Mouse (Mus musculus): ENCODE data around the gene Cep128. TPM values are rescaled to one million over a fixed set of nuclear protein-coding genes. Genes with fewer than 3 reads are reported as not detected.
"Not testable (repeated sequence)": the region's sequence is repeated elsewhere in the genome, so short reads cannot be mapped to it uniquely, and the experiment has no call there.

Gene Cep128
- polyA plus RNA-seq, 1 experiment from 2014 or later, result 9.3 TPM

GRCm38 (mm10) chr12:90976406-90976805, 407.8 kb downstream of the Cep128 start:
- not testable (repeated sequence) for H3K9ac ChIP-seq (ENCODE audit: low read length); H3K4me2 ChIP-seq (ENCODE audit: low read length); H3K36me3 ChIP-seq (ENCODE audit: control insufficient read depth, insufficient read depth, low read length); H3K27me3 ChIP-seq (replicated peaks; ENCODE audit: control insufficient read depth, insufficient read depth, low read length); H3K4me3 ChIP-seq (ENCODE audit: low read depth, low read length); H3K9me3 ChIP-seq (ENCODE audit: control insufficient read depth, low read length); H3K4me1 ChIP-seq (replicated peaks; ENCODE audit: control insufficient read depth, insufficient read depth, low read length); H3K27ac ChIP-seq (ENCODE audit: low read depth); ATAC-seq (replicated peaks; ENCODE audit: low FRiP score, low TSS enrichment, low read depth); DNase-seq (ENCODE audit: low spot score)
- 89% methylated on average over 9 of the region's 9 CpGs for WGBS

GRCm38 (mm10) chr12:90975429-90975828, 408.8 kb downstream of the Cep128 start:
- no peak overlapping the region for H3K9ac ChIP-seq (ENCODE audit: low read length)
- WGBS, result 26% methylated on average over 2 of the region's 2 CpGs
- H3K4me3 ChIP-seq (ENCODE audit: low read depth, low read length), result no peak overlapping the region
- no peaks in the 10 kb centered on the region for H3K9me3 ChIP-seq (ENCODE audit: control insufficient read depth, low read length)
- no peak for DNase-seq (ENCODE audit: low spot score)
- no peak overlapping the region for H3K27ac ChIP-seq (ENCODE audit: low read depth)
- no peaks in the 10 kb centered on the region for H3K27me3 ChIP-seq (replicated peaks; ENCODE audit: control insufficient read depth, insufficient read depth, low read length)
- no peak overlapping the region for H3K4me2 ChIP-seq (ENCODE audit: low read length)
- no peaks in the 10 kb centered on the region for H3K36me3 ChIP-seq (ENCODE audit: control insufficient read depth, insufficient read depth, low read length)
- H3K4me1 ChIP-seq (replicated peaks; ENCODE audit: control insufficient read depth, insufficient read depth, low read length), result no peaks in the 10 kb centered on the region
- no peak for ATAC-seq (replicated peaks; ENCODE audit: low FRiP score, low TSS enrichment, low read depth)

- H3K4me2 ChIP-seq (ENCODE audit: low read length), result no peak overlapping the region
- H3K27ac ChIP-seq (ENCODE audit: low read depth), result no peak overlapping the region
- no peaks in the 10 kb centered on the region for H3K36me3 ChIP-seq (ENCODE audit: control insufficient read depth, insufficient read depth, low read length)
- no peaks in the 10 kb centered on the region for H3K27me3 ChIP-seq (replicated peaks; ENCODE audit: control insufficient read depth, insufficient read depth, low read length)
- H3K9ac ChIP-seq (ENCODE audit: low read length), result no peak overlapping the region
- no peaks in the 10 kb centered on the region for H3K9me3 ChIP-seq (ENCODE audit: control insufficient read depth, low read length)
- no peaks in the 10 kb centered on the region for H3K4me1 ChIP-seq (replicated peaks; ENCODE audit: control insufficient read depth, insufficient read depth, low read length)
- H3K4me3 ChIP-seq (ENCODE audit: low read depth, low read length), result no peak overlapping the region
- 85% methylated on average over 3 of the region's 3 CpGs for WGBS
- ATAC-seq (replicated peaks; ENCODE audit: low FRiP score, low TSS enrichment, low read depth) (no peak), DNase-seq (ENCODE audit: low spot score) (no peak)
Measured at GRCm38 (mm10) chr12:90971156-90971555, 413.1 kb downstream of the Cep128 start.

DNA sequence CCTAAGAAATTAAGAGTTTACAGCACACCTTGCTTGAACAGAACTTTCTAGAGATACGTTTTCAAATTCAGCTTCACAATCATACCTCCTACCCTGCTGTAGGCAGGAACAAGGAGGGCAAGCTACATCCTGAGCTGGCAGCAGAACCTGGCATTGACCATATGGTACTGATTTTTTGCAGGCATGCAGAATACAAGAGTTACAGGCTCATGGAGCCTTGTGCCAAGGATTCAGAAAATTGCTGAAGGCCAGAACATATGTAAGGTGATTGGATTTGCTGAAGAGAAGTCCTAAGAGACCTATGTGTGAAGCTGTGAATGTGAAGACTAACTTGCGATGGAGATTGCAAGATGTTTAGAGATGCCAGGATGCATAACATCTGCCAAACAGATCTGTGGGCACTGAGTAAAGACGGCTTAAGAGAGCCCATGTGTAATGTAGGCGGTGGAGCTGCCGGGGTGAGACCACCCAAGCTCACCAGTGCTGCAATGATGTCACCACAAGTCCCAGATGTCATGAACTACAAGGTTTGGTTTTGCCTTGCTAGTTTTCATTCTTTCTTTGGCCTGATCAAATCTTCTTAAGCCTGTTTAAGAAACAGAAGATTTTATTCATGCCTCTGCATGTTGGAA, 422.7 kb downstream of the Cep128 start:
- no peak overlapping the region for H3K4me3 ChIP-seq (ENCODE audit: low read depth, low read length)
- H3K4me2 ChIP-seq (ENCODE audit: low read length), result no peak overlapping the region
- H3K9me3 ChIP-seq (ENCODE audit: control insufficient read depth, low read length), result no peaks in the 10 kb centered on the region
- H3K36me3 ChIP-seq (ENCODE audit: control insufficient read depth, insufficient read depth, low read length), result no peaks in the 10 kb centered on the region
- no peak overlapping the region for H3K9ac ChIP-seq (ENCODE audit: low read length)
- H3K27ac ChIP-seq (ENCODE audit: low read depth), result no peak overlapping the region
- 85% methylated on average over 5 of the region's 5 CpGs for WGBS
- DNase-seq (ENCODE audit: low spot score) (no peak), ATAC-seq (replicated peaks; ENCODE audit: low FRiP score, low TSS enrichment, low read depth) (no peak)
- no peaks in the 10 kb centered on the region for H3K27me3 ChIP-seq (replicated peaks; ENCODE audit: control insufficient read depth, insufficient read depth, low read length)
- no peaks in the 10 kb centered on the region for H3K4me1 ChIP-seq (replicated peaks; ENCODE audit: control insufficient read depth, insufficient read depth, low read length)

- no peaks in the 10 kb centered on the region for H3K9me3 ChIP-seq (ENCODE audit: control insufficient read depth, low read length)
- DNase-seq (ENCODE audit: low spot score) (no peak), ATAC-seq (replicated peaks; ENCODE audit: low FRiP score, low TSS enrichment, low read depth) (no peak)
- 84% methylated on average over 7 of the region's 7 CpGs for WGBS
- no peaks in the 10 kb centered on the region for H3K4me1 ChIP-seq (replicated peaks; ENCODE audit: control insufficient read depth, insufficient read depth, low read length)
- H3K27ac ChIP-seq (ENCODE audit: low read depth), result no peak overlapping the region
- no peak overlapping the region for H3K9ac ChIP-seq (ENCODE audit: low read length)
- H3K36me3 ChIP-seq (ENCODE audit: control insufficient read depth, insufficient read depth, low read length), result no peaks in the 10 kb centered on the region
- H3K4me3 ChIP-seq (ENCODE audit: low read depth, low read length), result no peak overlapping the region
- no peaks in the 10 kb centered on the region for H3K27me3 ChIP-seq (replicated peaks; ENCODE audit: control insufficient read depth, insufficient read depth, low read length)
- H3K4me2 ChIP-seq (ENCODE audit: low read length), result no peak overlapping the region
Measured at GRCm38 (mm10) chr12:90954740-90955473, 429.3 kb downstream of the Cep128 start.

Small RNA genes within 50 kb of the gene (microRNA-seq; reads per million reads assigned to microRNA genes)
- not detected for gene Gm44370

Other genes starting within 250 kb of the Cep128 start
- 0.24 and 0.47 TPM in 2 replicates for gene Tshr, start 154 bp upstream of the Cep128 start, polyA plus RNA-seq (2014; fragmentation: Nextera tagmentation; extraction: Ambion mirVana)
- gene Gtf2a1, start 206.1 kb upstream of the Cep128 start, polyA plus RNA-seq (2014; fragmentation: Nextera tagmentation; extraction: Ambion mirVana), result 30.9 and 33.6 TPM in 2 replicates

Measured in intestine, embryonic 14.5 days (tissue).